Mouse (Mus musculus) small intestine, adult 2 months (tissue): ENCODE data around the gene Amt.

ENCODE experiments used
- CTCF ChIP-seq: fragments of 200-500 bp; IDR thresholded peaks from 2 replicates; pipeline ENCODE4 v1.5.1; 2012; ENCODE audit warnings: low read depth, mild to moderate bottlenecking, control low read depth, inconsistent platforms, low read length, moderate library complexity, mixed read lengths; ENCODE audit not compliant: insufficient replicate concordance, insufficient read length; ENCODE audit errors: extremely low read depth
- POLR2A ChIP-seq: fragments of 200-500 bp; IDR thresholded peaks from 2 replicates; pipeline ENCODE4 v1.6.1; 2012; ENCODE audit warnings: low read depth, mild to moderate bottlenecking, control low read depth, inconsistent platforms, low read length, moderate library complexity

GRCm38 (mm10) chr9:108347024-108347423 is 50.4 kb downstream of the Amt start:
- TF ChIP-seq CTCF (no peak), POLR2A (no peak)
